Mouse (Mus musculus) stomach, embryonic 14.5 days (tissue): ENCODE results near the gene Ube4b. TPM values are rescaled to one million over a fixed set of nuclear protein-coding genes. Genes with fewer than 3 reads are reported as not detected.
"Not testable (repeated sequence)": the region's sequence is repeated elsewhere in the genome, so short reads cannot be mapped to it uniquely, and the experiment has no call there.

Source experiments
- ATAC-seq: fragments of 200-750 bp; cut with Nextera tagmentation; 2 replicates; pipeline ENCODE4 v1.8.0; 2017; ENCODE audit warnings: low read depth, moderate TSS enrichment; ENCODE audit not compliant: insufficient number of reproducible peaks, insufficient read depth, low FRiP score
- H3K27ac ChIP-seq: fragments of 300-500 bp; sonication (generic); 2 replicates; pipeline ENCODE4 v1.5.1; 2014; ENCODE audit warnings: mild to moderate bottlenecking, low read length, moderate library complexity, mixed read lengths
- H3K27me3 ChIP-seq: fragments of 300-500 bp; sonication (generic); 2 replicates; pipeline ENCODE4 v1.6.1; 2014; ENCODE audit warnings: low read length, control low read depth, mixed read lengths; ENCODE audit not compliant: control insufficient read depth, insufficient read depth
- H3K36me3 ChIP-seq: fragments of 300-500 bp; sonication (generic); 2 replicates; pipeline ENCODE4 v1.6.1; 2014; ENCODE audit warnings: mild to moderate bottlenecking, control low read depth, low read length, moderate library complexity, mixed read lengths; ENCODE audit not compliant: control insufficient read depth, insufficient read depth
- H3K4me1 ChIP-seq: fragments of 300-500 bp; sonication (generic); 2 replicates; pipeline ENCODE4 v1.6.1; 2014; ENCODE audit warnings: low read length, control low read depth, mixed read lengths; ENCODE audit not compliant: control insufficient read depth, insufficient read depth
- H3K4me2 ChIP-seq: fragments of 300-500 bp; sonication (generic); replicated peaks from 2 replicates; pipeline ENCODE4 v1.6.1; 2014; ENCODE audit warnings: low read depth, low read length, control low read depth
- H3K4me3 ChIP-seq: fragments of 300-500 bp; sonication (generic); 2 replicates; pipeline ENCODE4 v1.5.1; 2014; ENCODE audit warnings: low read depth, low read length, control low read depth
- H3K9ac ChIP-seq: fragments of 300-500 bp; sonication (generic); replicated peaks from 2 replicates; pipeline ENCODE4 v1.6.1; 2014; ENCODE audit warnings: low read depth, mild to moderate bottlenecking, control low read depth, low read length, moderate library complexity, mixed read lengths
- H3K9me3 ChIP-seq: fragments of 300-500 bp; sonication (generic); 2 replicates; pipeline ENCODE4 v1.6.1; 2016; ENCODE audit warnings: low read depth, low read length, control low read depth; ENCODE audit not compliant: control insufficient read depth
- WGBS: fragments of 180-500 bp; shearing (Covaris S2); extraction: QIAGEN DNeasy Blood & Tissue Kit; methylation state at CpG from one replicate; pipeline ENCODE4 v1.1.7; 2014; 5-methylcytosine and 5-hydroxymethylcytosine counted together
- polyA plus RNA-seq: library from polyadenylated mRNA; unstranded; fragments of >200 nt; fragmentation: Nextera tagmentation; extraction: Ambion mirVana; gene quantifications from 2 replicates; pipeline ENCODE4 v1.2.1, GENCODE M21; 2014

The Ube4b gene
- polyA plus RNA-seq, 1 experiment from 2014 or later: 44.3 TPM

GRCm38 (mm10) chr4:149458526-149458925 is 32.0 kb upstream of the Ube4b start:
- WGBS: 63% methylated on average over 5 of the region's 5 CpGs
- Histone ChIP-seq H3K4me3 (no peak overlapping the region), H3K9ac (no peak overlapping the region), H3K27ac (no peak overlapping the region), H3K4me1 (no peaks in the 10 kb centered on the region), H3K27me3 (no peaks in the 10 kb centered on the region), H3K36me3 (no peaks in the 10 kb centered on the region), H3K9me3 (no peaks in the 10 kb centered on the region), H3K4me2 (no peak overlapping the region)
- no peak for ATAC-seq

- H3K4me1 ChIP-seq: no peaks in the 10 kb centered on the region
- no peaks in the 10 kb centered on the region for H3K36me3 ChIP-seq
- H3K27ac ChIP-seq: no peak overlapping the region
- no peak overlapping the region for H3K9ac ChIP-seq
- no peak for ATAC-seq
- H3K4me3 ChIP-seq: no peak overlapping the region
- H3K4me2 ChIP-seq: no peak overlapping the region
- 78% methylated on average over 6 of the region's 6 CpGs for WGBS
- no peaks in the 10 kb centered on the region for H3K27me3 ChIP-seq
- H3K9me3 ChIP-seq: no peaks in the 10 kb centered on the region
Measured at GRCm38 (mm10) chr4:149457831-149458430, 31.4 kb upstream of the Ube4b start.

GRCm38 (mm10) chr4:149457163-149457562 is 30.6 kb upstream of the Ube4b start:
- H3K4me2 ChIP-seq, H3K9me3 ChIP-seq, H3K9ac ChIP-seq, H3K4me3 ChIP-seq, H3K27me3 ChIP-seq, H3K36me3 ChIP-seq, H3K27ac ChIP-seq, ATAC-seq, H3K4me1 ChIP-seq: not testable (repeated sequence)
- 86% methylated on average over 27 of the region's 27 CpGs for WGBS

GRCm38 (mm10) chr4:149454879-149455278 is 28.3 kb upstream of the Ube4b start, which contains the start of gene Rbp7:
TSS of gene Rbp7 (minus strand) at chr4:149454978.
- no peak within 1 kb of the TSS for H3K9ac ChIP-seq
- ATAC-seq: no peak
- no peak within 1 kb of the TSS for H3K4me3 ChIP-seq
- no peak within 1 kb of the TSS for H3K27ac ChIP-seq
- H3K27me3 ChIP-seq: no peaks in the 10 kb centered on the region
- H3K36me3 ChIP-seq: no peaks in the 10 kb centered on the region
- H3K9me3 ChIP-seq: no peaks in the 10 kb centered on the region
- H3K4me1 ChIP-seq: no peaks in the 10 kb centered on the region
- H3K4me2 ChIP-seq: no peak within 1 kb of the TSS
- 49% methylated on average over 8 of the region's 8 CpGs for WGBS

- Histone ChIP-seq H3K27ac (no peak overlapping the region), H3K9me3 (no peaks in the 10 kb centered on the region), H3K4me3 (no peak overlapping the region), H3K27me3 (no peaks in the 10 kb centered on the region), H3K4me2 (no peak overlapping the region), H3K9ac (no peak overlapping the region), H3K4me1 (no peaks in the 10 kb centered on the region), H3K36me3 (no peaks in the 10 kb centered on the region)
- no peak for ATAC-seq
- 81% methylated on average over 17 of the region's 17 CpGs for WGBS
Measured at GRCm38 (mm10) chr4:149454263-149454662, 27.7 kb upstream of the Ube4b start.

- no peaks in the 10 kb centered on the region for H3K36me3 ChIP-seq
- WGBS: 86% methylated on average over 4 of the region's 4 CpGs
- no peaks in the 10 kb centered on the region for H3K4me1 ChIP-seq
- no peak for ATAC-seq
- no peak overlapping the region for H3K4me2 ChIP-seq
- H3K9ac ChIP-seq: no peak overlapping the region
- no peak overlapping the region for H3K27ac ChIP-seq
- H3K9me3 ChIP-seq: no peaks in the 10 kb centered on the region
- no peak overlapping the region for H3K4me3 ChIP-seq
- H3K27me3 ChIP-seq: no peaks in the 10 kb centered on the region
Measured at GRCm38 (mm10) chr4:149453656-149454055, 27.1 kb upstream of the Ube4b start.

GRCm38 (mm10) chr4:149450636-149451035 is 24.1 kb upstream of the Ube4b start:
- H3K36me3 ChIP-seq: no peaks in the 10 kb centered on the region
- no peak overlapping the region for H3K27ac ChIP-seq
- no peaks in the 10 kb centered on the region for H3K9me3 ChIP-seq
- H3K27me3 ChIP-seq: no peaks in the 10 kb centered on the region
- peaks cover 2% of the 10 kb centered on the region; the same call in 1 of the 2 replicates for H3K4me1 ChIP-seq
- H3K9ac ChIP-seq: no peak overlapping the region
- ATAC-seq: no peak
- H3K4me2 ChIP-seq: no peak overlapping the region
- WGBS: 84% methylated on average over 3 of the region's 3 CpGs
- no peak overlapping the region for H3K4me3 ChIP-seq

- H3K36me3 ChIP-seq: no peaks in the 10 kb centered on the region
- H3K4me1 ChIP-seq: peaks cover 4% of the 10 kb centered on the region; the same call in 1 of the 2 replicates
- WGBS: 63% methylated on average over 1 of the region's 1 CpGs
- H3K9me3 ChIP-seq: no peaks in the 10 kb centered on the region
- H3K27ac ChIP-seq: peak overlapping the region; percentile 88
- peak overlapping the region; percentile 46; the same call in 1 of the 2 replicates for H3K4me2 ChIP-seq
- H3K27me3 ChIP-seq: no peaks in the 10 kb centered on the region
- no peak overlapping the region for H3K4me3 ChIP-seq
- H3K9ac ChIP-seq: no peak overlapping the region
- no peak for ATAC-seq
Measured at GRCm38 (mm10) chr4:149446309-149446708, 19.8 kb upstream of the Ube4b start.

- H3K4me3 ChIP-seq: no peak overlapping the region
- ATAC-seq: peak; percentile 31; the same call in 1 of the 2 replicates
- no peak overlapping the region for H3K9ac ChIP-seq
- H3K4me1 ChIP-seq: peaks cover 4% of the 10 kb centered on the region; the same call in 1 of the 2 replicates
- H3K4me2 ChIP-seq: peak overlapping the region; percentile 46
- H3K9me3 ChIP-seq: no peaks in the 10 kb centered on the region
- no peaks in the 10 kb centered on the region for H3K27me3 ChIP-seq
- no peaks in the 10 kb centered on the region for H3K36me3 ChIP-seq
- WGBS: 2% methylated on average over 11 of the region's 11 CpGs
- H3K27ac ChIP-seq: peak overlapping the region; percentile 88
Measured at GRCm38 (mm10) chr4:149445868-149446267, 19.3 kb upstream of the Ube4b start.
